Mouse (Mus musculus) myocyte (in vitro differentiated cells): Measurements from ENCODE around the gene Foxp2.

Experiments used
- CEBPB ChIP-seq: IDR thresholded peaks from 2 replicates; pipeline ENCODE4 v1.6.1; 2011; ENCODE audit warnings: mild to moderate bottlenecking, moderate library complexity; ENCODE audit not compliant: poor library complexity, insufficient read depth, severe bottlenecking
- E2F4 ChIP-seq: IDR thresholded peaks from one replicate; pipeline ENCODE4 v1.6.1; 2011; ENCODE audit warnings: mild to moderate bottlenecking, control low read depth, moderate library complexity; ENCODE audit not compliant: insufficient read depth
- MAX ChIP-seq: IDR thresholded peaks from one replicate; pipeline ENCODE4 v1.6.1; 2011; ENCODE audit warnings: low read depth, mild to moderate bottlenecking, control low read depth
- MYOD1 ChIP-seq, 3 experiments: IDR thresholded peaks; one replicate each; pipeline ENCODE4 v1.6.1; 2011; ENCODE audit warnings: control low read depth in 2 of 3, low read depth in 2 of 3, mild to moderate bottlenecking in 2 of 3, moderate library complexity in 1 of 3; ENCODE audit not compliant: insufficient read length in 2 of 3, control insufficient read depth in 1 of 3
- MYOG ChIP-seq, 3 experiments: IDR thresholded peaks; one replicate each; pipeline ENCODE4 v1.6.1; 2011; ENCODE audit warnings: control low read depth in 2 of 3, low read depth in 2 of 3, mild to moderate bottlenecking in 2 of 3; ENCODE audit not compliant: insufficient read length in 2 of 3, control insufficient read depth in 1 of 3, insufficient read depth in 1 of 3
- POLR2A ChIP-seq: IDR thresholded peaks from one replicate; pipeline ENCODE4 v1.6.1; 2011; ENCODE audit warnings: low read depth, mild to moderate bottlenecking, control low read depth, moderate library complexity; ENCODE audit not compliant: insufficient read length
- POLR2AphosphoS2 ChIP-seq: IDR thresholded peaks from one replicate; pipeline ENCODE4 v1.6.1; 2011; ENCODE audit warnings: low read depth, control low read depth; ENCODE audit not compliant: insufficient read length
- REST ChIP-seq: IDR thresholded peaks from one replicate; pipeline ENCODE4 v1.6.1; 2011; ENCODE audit warnings: mild to moderate bottlenecking, control low read depth, moderate library complexity; ENCODE audit not compliant: insufficient read depth, insufficient read length
- TCF12 ChIP-seq: IDR thresholded peaks from one replicate; pipeline ENCODE4 v1.6.1; 2011; ENCODE audit warnings: mild to moderate bottlenecking, control low read depth; ENCODE audit not compliant: poor library complexity, insufficient read depth, severe bottlenecking
- USF1 ChIP-seq: IDR thresholded peaks from one replicate; pipeline ENCODE4 v1.6.1; 2011; ENCODE audit warnings: low read depth, mild to moderate bottlenecking, control low read depth, moderate library complexity

GRCm38 (mm10) chr6:15463390-15463789, 562.2 kb downstream of the Foxp2 start:
- TF ChIP-seq POLR2A (no peak), CEBPB (no peak), USF1 (no peak), MYOD1 (IDR thresholded peaks at IDR 0.05; ENCODE audit: control insufficient read depth in 1 of 3, insufficient read length in 2 of 3, low read depth in 2 of 3) (no peak), POLR2AphosphoS2 (no peak), MYOG (IDR thresholded peaks at IDR 0.05; ENCODE audit: control insufficient read depth in 1 of 3, insufficient read depth in 1 of 3, insufficient read length in 2 of 3, low read depth in 2 of 3) (no peak), TCF12 (no peak), E2F4 (no peak), REST (no peak), MAX (no peak)
